9 mouse cellular contexts compared by ENCODE assay signal in the genomic region with DNA sequence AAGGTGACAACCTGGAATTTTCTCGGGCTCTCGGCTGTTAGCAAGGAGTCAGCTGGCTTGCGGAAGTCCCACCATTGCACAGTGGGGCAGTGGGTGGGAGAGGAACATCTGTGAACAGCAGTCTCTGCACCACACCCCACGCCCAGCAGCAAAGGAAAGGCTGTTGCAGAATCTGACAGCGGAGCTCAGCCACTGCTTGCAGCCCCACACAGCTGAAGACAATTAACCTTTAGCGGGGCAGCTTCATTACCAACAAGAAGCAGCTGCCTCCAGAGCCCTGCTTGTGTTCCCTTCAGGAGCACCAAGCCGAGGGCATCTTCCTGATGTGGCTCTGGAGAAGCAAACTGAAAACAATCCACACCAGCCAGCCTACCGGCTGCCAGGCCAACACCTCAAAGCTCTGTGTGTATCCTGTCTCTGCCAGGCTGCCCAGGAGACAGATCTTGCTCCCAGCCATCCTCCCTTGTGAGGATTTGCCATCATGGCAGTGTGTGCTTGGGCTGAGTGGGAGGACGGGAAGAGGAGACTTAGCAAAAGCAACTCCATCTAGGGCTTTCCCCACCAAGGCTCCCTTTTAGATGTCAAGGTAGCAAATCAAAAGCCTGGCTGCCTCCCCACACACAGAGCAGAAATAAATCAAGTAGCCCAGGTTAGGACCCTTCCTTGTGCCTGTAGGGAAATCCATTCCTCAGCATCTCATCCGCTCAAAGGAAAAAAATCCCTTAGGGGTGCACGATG.
A peak's percentile ranks its signal among the peaks of the same experiment; 100 is the strongest.
DNase-seq lines count a peak whose midpoint lies in the region; ATAC-seq lines count a peak whose summit lies in the region.
"Had no signal": no experiment of that assay in that cellular context is flagged by ENCODE, and none has a peak within 500 bp of the region (broad histone marks: within the 10 kb centered on the region; RNA-seq: fewer than 3 reads in every experiment).

No protein-coding gene starts in this region.

- peak; percentile 12 for DNase-seq in left cerebral cortex, adult 11 months (ENCODE audit: low spot score)
- DNase-seq in left cerebral cortex, postnatal 4 days, result no peak
- DNase-seq in left cerebral cortex, adult 9 months (ENCODE audit: low spot score in 2 of 2), result peak; percentile 13 to 19
- DNase-seq in ovary, postnatal 10 days (ENCODE audit: low spot score), result no peak
- DNase-seq in heart, adult 9 months (ENCODE audit: low spot score in 2 of 2), result no peak
- DNase-seq in layer of hippocampus, adult 9-11 months, result no peak

- no peak overlapping the region for H3K9ac ChIP-seq in forebrain, embryonic 12.5 days
- no peak overlapping the region for H3K9ac ChIP-seq in neural tube, embryonic 15.5 days (replicated peaks)
- H3K9ac ChIP-seq: lung, embryonic 15.5 days had no signal

- peaks cover 11% of the 10 kb centered on the region for H3K4me1 ChIP-seq in forebrain, embryonic 12.5 days
- H3K4me1 ChIP-seq in neural tube, embryonic 15.5 days, result peaks cover 35% of the 10 kb centered on the region

- H3K4me2 ChIP-seq in forebrain, embryonic 12.5 days, result no peak overlapping the region
- no peak overlapping the region for H3K4me2 ChIP-seq in neural tube, embryonic 15.5 days
- H3K4me2 ChIP-seq: lung, embryonic 15.5 days had no signal

- intact Hi-C loops in left cerebral cortex, postnatal 4 days (cut with DNase I), result no loop called here

- H3K36me3 ChIP-seq in forebrain, embryonic 12.5 days (replicated peaks), result no peaks in the 10 kb centered on the region
- H3K36me3 ChIP-seq in neural tube, embryonic 15.5 days, result no peaks in the 10 kb centered on the region
- H3K36me3 ChIP-seq: lung, embryonic 15.5 days had no signal

- H3K4me3 ChIP-seq in forebrain, embryonic 12.5 days (replicated peaks), result no peak overlapping the region
- no peak overlapping the region for H3K4me3 ChIP-seq in neural tube, embryonic 15.5 days (replicated peaks)
- H3K4me3 ChIP-seq: lung, embryonic 15.5 days had no signal

- H3K9me3 ChIP-seq in forebrain, embryonic 12.5 days, result no peaks in the 10 kb centered on the region
- no peaks in the 10 kb centered on the region for H3K9me3 ChIP-seq in neural tube, embryonic 15.5 days (replicated peaks)
- H3K9me3 ChIP-seq: lung, embryonic 15.5 days had no signal

- no peaks in the 10 kb centered on the region for H3K27me3 ChIP-seq in forebrain, embryonic 12.5 days
- H3K27me3 ChIP-seq in neural tube, embryonic 15.5 days (replicated peaks), result no peaks in the 10 kb centered on the region; the same call in 1 of the 2 replicates
- H3K27me3 ChIP-seq: lung, embryonic 15.5 days had no signal

- WGBS in forebrain, embryonic 12.5 days, result 43% methylated on average over 11 of the region's 11 CpGs
- 36% methylated on average over 11 of the region's 11 CpGs for WGBS in neural tube, embryonic 15.5 days

- H3K27ac ChIP-seq in forebrain, embryonic 12.5 days, result 0 out of 2 replicates have a peak overlapping the region, but pooled peaks have one; percentile 27
- H3K27ac ChIP-seq in neural tube, embryonic 15.5 days (replicated peaks), result 0 out of 2 replicates have a peak overlapping the region, but pooled peaks have one; percentile 9
- H3K27ac ChIP-seq: lung, embryonic 15.5 days had no signal

- ATAC-seq in forebrain, embryonic 12.5 days (ENCODE audit: low FRiP score), result peak; percentile 58
- no peak for ATAC-seq in neural tube, embryonic 15.5 days (ENCODE audit: low FRiP score)

Comparison
In these comparisons a context has a peak if more than half of its experiments do, and no peak if none do; other contexts are left out.
1. DNase-seq: peak in left cerebral cortex, adult 11 months (single experiment) and left cerebral cortex, adult 9 months (2 of 2); none in left cerebral cortex, postnatal 4 days (single experiment), ovary, postnatal 10 days (single experiment), heart, adult 9 months (0 of 2) and layer of hippocampus, adult 9-11 months (single experiment).